Mouse (Mus musculus): ENCODE results near the gene Tprn. TPM values are rescaled to one million over a fixed set of nuclear protein-coding genes. Genes with fewer than 3 reads are reported as not detected.

Tprn gene
- polyA plus RNA-seq, 1 experiment, result 91.0 TPM

- H3K4me1 ChIP-seq (ENCODE audit: control insufficient read depth, insufficient read depth, low read length), result peaks cover 38% of the 10 kb centered on the region
- 24% methylated on average over 4 of the region's 4 CpGs for WGBS
Measured at GRCm38 (mm10) chr2:25267746-25268309, 5.4 kb downstream of the Tprn start.

GRCm38 (mm10) chr2:25271827-25272511 is 9.6 kb downstream of the Tprn start, which contains the start of the genes Ssna1 and Anapc2:
Gene Ssna1, minus strand, starts transcription at chr2:25272438.
Gene Anapc2, plus strand, starts transcription at chr2:25272478.
- Histone ChIP-seq H3K27ac (ENCODE audit: insufficient read depth, low read length) (peak within 1 kb of the TSS; percentile 2; the same call in 1 of the 2 replicates), H3K4me3 (replicated peaks; ENCODE audit: insufficient read depth, low read depth, low read length) (peak within 1 kb of the TSS; percentile 83), H3K27me3 (ENCODE audit: control insufficient read depth, insufficient read depth, low read length) (no peaks in the 10 kb centered on the region), H3K4me1 (ENCODE audit: control insufficient read depth, insufficient read depth, low read length) (peaks cover 40% of the 10 kb centered on the region)
- DNase-seq, result peak; percentile 97 to 99
- TF ChIP-seq CTCF (IDR thresholded peaks at IDR 0.05; ENCODE audit: borderline replicate concordance, insufficient read depth, low read depth, low read length) (peak; percentile 33; the same call in 1 of the 2 replicates), POLR2A (IDR thresholded peaks at IDR 0.05; ENCODE audit: borderline replicate concordance, insufficient read depth, low read length) (peak; percentile 79)
- WGBS, result under 1% methylated on average over 55 of the region's 55 CpGs

More at GRCm38 (mm10) chr2:25267746-25268309, 5.4 kb downstream of the Tprn start:
- Histone ChIP-seq H3K4me3 (replicated peaks; ENCODE audit: insufficient read depth, low read depth, low read length) (peak overlapping the region; percentile 63), H3K27me3 (ENCODE audit: control insufficient read depth, insufficient read depth, low read length) (no peaks in the 10 kb centered on the region), H3K27ac (ENCODE audit: insufficient read depth, low read length) (peak overlapping the region; percentile 96)
- peak in 1 of 2 experiments; percentile 46 for DNase-seq
- TF ChIP-seq CTCF (IDR thresholded peaks at IDR 0.05; ENCODE audit: borderline replicate concordance, insufficient read depth, low read depth, low read length) (no peak), POLR2A (IDR thresholded peaks at IDR 0.05; ENCODE audit: borderline replicate concordance, insufficient read depth, low read length) (no peak)

DNA sequence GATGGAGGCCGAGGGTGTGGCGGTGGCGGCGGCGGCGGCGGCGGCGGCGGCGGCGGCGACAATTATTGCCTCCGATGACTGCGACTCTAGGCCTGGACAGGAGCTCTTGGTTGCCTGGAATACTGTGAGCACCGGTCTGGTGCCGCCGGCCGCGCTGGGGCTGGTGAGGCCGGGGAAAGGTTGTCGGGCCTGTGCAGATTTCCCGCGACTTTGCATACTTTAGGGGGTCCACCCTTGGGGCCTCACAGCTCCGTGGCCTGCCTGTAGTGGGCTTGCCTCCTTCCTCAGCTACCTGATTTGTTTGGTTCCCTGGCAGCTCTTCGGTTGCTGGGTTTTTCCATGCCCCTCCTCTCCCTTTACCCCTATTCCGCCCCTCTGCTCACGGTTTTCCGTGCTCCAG is 10.1 kb downstream of the Tprn start:
- H3K27me3 ChIP-seq (ENCODE audit: control insufficient read depth, insufficient read depth, low read length), result no peaks in the 10 kb centered on the region
- under 1% methylated on average over 29 of the region's 29 CpGs for WGBS
- TF ChIP-seq CTCF (IDR thresholded peaks at IDR 0.05; ENCODE audit: borderline replicate concordance, insufficient read depth, low read depth, low read length), result no peak
- TF ChIP-seq POLR2A (IDR thresholded peaks at IDR 0.05; ENCODE audit: borderline replicate concordance, insufficient read depth, low read length), result no peak
- peaks cover 34% of the 10 kb centered on the region for H3K4me1 ChIP-seq (ENCODE audit: control insufficient read depth, insufficient read depth, low read length)
- no peak for DNase-seq
- no peak overlapping the region for H3K27ac ChIP-seq (ENCODE audit: insufficient read depth, low read length)
- peak overlapping the region; percentile 83 for H3K4me3 ChIP-seq (replicated peaks; ENCODE audit: insufficient read depth, low read depth, low read length)

GRCm38 (mm10) chr2:25273010-25273409 is 10.6 kb downstream of the Tprn start:
- peak overlapping the region; percentile 83 for H3K4me3 ChIP-seq (replicated peaks; ENCODE audit: insufficient read depth, low read depth, low read length)
- TF ChIP-seq CTCF (IDR thresholded peaks at IDR 0.05; ENCODE audit: borderline replicate concordance, insufficient read depth, low read depth, low read length) (no peak), POLR2A (IDR thresholded peaks at IDR 0.05; ENCODE audit: borderline replicate concordance, insufficient read depth, low read length) (no peak)
- WGBS, result 30% methylated on average over 16 of the region's 16 CpGs

DNA sequence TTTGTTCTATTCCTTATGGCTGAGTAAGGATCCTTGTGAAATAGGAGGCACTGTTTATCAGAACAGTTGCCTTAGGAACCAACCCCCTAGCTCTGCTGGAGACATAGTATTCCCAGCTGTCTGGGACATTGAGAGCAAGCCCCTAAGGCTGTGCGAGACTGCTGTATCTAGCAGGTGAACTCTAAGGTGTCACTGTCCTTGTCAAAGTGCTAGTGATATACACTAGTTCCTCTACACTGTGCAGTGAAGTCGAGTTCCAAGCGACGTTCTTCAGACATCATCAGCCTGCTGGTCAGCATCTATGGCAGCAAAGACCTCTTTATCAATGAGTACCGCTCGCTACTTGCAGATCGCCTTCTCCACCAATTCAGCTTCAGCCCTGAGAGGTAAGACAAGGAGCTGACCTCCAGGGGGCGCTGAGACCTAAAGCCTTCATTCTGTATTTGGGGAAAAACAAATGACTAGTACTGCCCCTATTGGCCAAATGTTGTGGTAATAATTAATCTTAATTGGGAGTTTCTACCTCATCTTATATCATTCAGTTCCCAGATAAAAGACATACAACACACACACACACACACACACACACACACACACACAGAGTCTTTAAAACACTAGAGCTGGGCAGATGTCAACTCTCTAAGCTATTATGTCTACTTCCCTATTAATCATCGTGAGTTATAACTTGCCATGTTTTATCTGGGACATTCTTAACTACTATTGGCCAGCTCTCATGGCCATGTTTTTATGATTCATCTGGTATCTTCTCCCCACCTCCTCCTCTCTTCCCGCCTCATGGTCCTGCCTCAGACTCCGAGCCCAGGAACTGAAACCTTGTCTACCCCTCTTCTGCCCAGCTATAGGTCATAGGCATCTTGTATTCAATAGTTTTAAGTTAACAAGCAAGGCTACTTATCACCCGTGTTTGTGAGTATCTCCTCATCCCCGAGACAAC is 16.8 kb downstream of the Tprn start:
- WGBS, result 52% methylated on average over 13 of the region's 13 CpGs
- H3K27me3 ChIP-seq (ENCODE audit: control insufficient read depth, insufficient read depth, low read length), result no peaks in the 10 kb centered on the region
- peak; percentile 81 to 88 for DNase-seq
- H3K27ac ChIP-seq (ENCODE audit: insufficient read depth, low read length), result no peak overlapping the region
- no peaks in the 10 kb centered on the region for H3K4me1 ChIP-seq (ENCODE audit: control insufficient read depth, insufficient read depth, low read length)
- H3K4me3 ChIP-seq (replicated peaks; ENCODE audit: insufficient read depth, low read depth, low read length), result no peak overlapping the region
- TF ChIP-seq CTCF (IDR thresholded peaks at IDR 0.05; ENCODE audit: borderline replicate concordance, insufficient read depth, low read depth, low read length) (peak; percentile 85), POLR2A (IDR thresholded peaks at IDR 0.05; ENCODE audit: borderline replicate concordance, insufficient read depth, low read length) (no peak)

More at GRCm38 (mm10) chr2:25273010-25273409, 10.6 kb downstream of the Tprn start:
- H3K27me3 ChIP-seq (ENCODE audit: control insufficient read depth, insufficient read depth, low read length), result no peaks in the 10 kb centered on the region
- H3K27ac ChIP-seq (ENCODE audit: insufficient read depth, low read length), result no peak overlapping the region
- DNase-seq, result no peak
- H3K4me1 ChIP-seq (ENCODE audit: control insufficient read depth, insufficient read depth, low read length), result peaks cover 29% of the 10 kb centered on the region

DNA sequence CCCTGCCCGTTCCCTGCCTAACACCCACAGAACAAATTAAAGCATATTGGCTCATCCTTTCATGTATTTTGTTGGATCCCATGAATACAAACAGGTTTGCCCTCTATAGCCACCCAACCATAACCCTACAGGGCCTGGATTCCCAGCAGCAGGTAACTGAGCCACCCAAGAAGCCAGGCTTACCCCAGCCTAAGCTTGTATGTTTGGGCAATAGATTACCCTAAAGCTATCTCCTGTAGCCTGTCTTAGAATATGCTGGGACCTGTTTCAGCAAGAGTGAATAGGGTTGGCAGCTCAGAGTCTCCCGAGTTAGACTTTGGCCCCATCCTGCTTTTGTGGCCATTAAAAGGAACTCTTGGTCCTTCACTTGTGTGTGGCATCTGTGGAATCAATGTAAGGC is 23.1 kb downstream of the Tprn start:
- H3K27me3 ChIP-seq (ENCODE audit: control insufficient read depth, insufficient read depth, low read length), result no peaks in the 10 kb centered on the region
- no peak overlapping the region for H3K4me3 ChIP-seq (replicated peaks; ENCODE audit: insufficient read depth, low read depth, low read length)
- WGBS, result 80% methylated on average over 2 of the region's 2 CpGs
- peaks cover 40% of the 10 kb centered on the region for H3K4me1 ChIP-seq (ENCODE audit: control insufficient read depth, insufficient read depth, low read length)
- no peak for TF ChIP-seq POLR2A (IDR thresholded peaks at IDR 0.05; ENCODE audit: borderline replicate concordance, insufficient read depth, low read length)
- TF ChIP-seq CTCF (IDR thresholded peaks at IDR 0.05; ENCODE audit: borderline replicate concordance, insufficient read depth, low read depth, low read length), result no peak
- no peak for DNase-seq
- no peak overlapping the region for H3K27ac ChIP-seq (ENCODE audit: insufficient read depth, low read length)

GRCm38 (mm10) chr2:25286314-25286713 is 23.9 kb downstream of the Tprn start:
- H3K27me3 ChIP-seq (ENCODE audit: control insufficient read depth, insufficient read depth, low read length), result no peaks in the 10 kb centered on the region
- H3K27ac ChIP-seq (ENCODE audit: insufficient read depth, low read length), result peak overlapping the region; percentile 10; the same call in 1 of the 2 replicates
- H3K4me1 ChIP-seq (ENCODE audit: control insufficient read depth, insufficient read depth, low read length), result peaks cover 47% of the 10 kb centered on the region
- H3K4me3 ChIP-seq (replicated peaks; ENCODE audit: insufficient read depth, low read depth, low read length), result no peak overlapping the region
- DNase-seq, result peak in 1 of 2 experiments; percentile 32
- 0 out of 2 replicates have a peak, but pooled peaks have one; percentile 2 for TF ChIP-seq POLR2A (IDR thresholded peaks at IDR 0.05; ENCODE audit: borderline replicate concordance, insufficient read depth, low read length)
- TF ChIP-seq CTCF (IDR thresholded peaks at IDR 0.05; ENCODE audit: borderline replicate concordance, insufficient read depth, low read depth, low read length), result no peak
- 69% methylated on average over 1 of the region's 1 CpGs for WGBS

All from cerebellum, adult 2 months (tissue).